ENCODE assay signal across 11 mouse cellular contexts in the genomic region with DNA sequence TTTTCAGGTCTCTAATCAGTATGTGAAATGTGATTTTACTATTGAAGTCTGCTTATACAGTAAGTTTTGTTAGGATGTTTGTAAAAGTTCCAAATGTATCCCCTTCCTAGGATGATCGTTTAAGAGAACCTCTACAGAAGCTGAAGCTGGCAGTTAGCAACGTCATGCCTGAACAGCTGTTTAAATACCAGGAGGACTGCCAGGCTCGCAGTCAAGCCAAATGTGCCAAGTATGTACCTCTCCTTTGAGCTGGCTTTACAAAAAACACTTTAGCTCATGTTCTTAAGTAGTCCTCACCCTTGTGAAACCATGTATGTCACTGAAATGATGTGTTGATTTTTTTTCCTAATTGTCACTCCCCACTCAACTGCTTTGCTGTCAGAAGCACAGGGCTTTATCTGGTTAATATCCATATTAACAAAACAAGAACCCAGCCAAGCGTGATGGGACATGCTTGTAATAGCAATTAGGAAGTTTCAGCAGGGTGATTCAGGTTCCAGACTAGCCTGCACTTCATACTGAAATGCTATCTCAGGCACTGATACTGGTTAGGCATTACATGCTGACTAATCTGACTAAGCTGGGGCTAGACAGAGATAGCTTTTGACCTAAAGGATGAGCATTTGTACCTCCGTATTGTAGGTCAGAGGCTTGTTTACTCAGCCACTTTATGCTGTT. TPM values are rescaled to one million over a fixed set of nuclear protein-coding genes. Genes with fewer than 3 reads are reported as not detected.
DNase-seq lines count a peak whose midpoint lies in the region; ATAC-seq and TF ChIP-seq lines count a peak whose summit lies in the region.
"Had no signal": no experiment of that assay in that cellular context is flagged by ENCODE, and none has a peak within 500 bp of the region (broad histone marks: within the 10 kb centered on the region; RNA-seq: fewer than 3 reads in every experiment).

No protein-coding gene starts in this region.

- no peaks in the 10 kb centered on the region for H3K9me3 ChIP-seq in kidney, embryonic 15.5 days (replicated peaks)
- H3K9me3 ChIP-seq: heart, embryonic 10.5 days had no signal

- TF ChIP-seq CTCF in kidney, adult 2 months (conservative IDR thresholded peaks at IDR 0.05; ENCODE audit: insufficient read depth, insufficient read length, low read depth, low read length), result no peak

- peaks cover 15% of the 10 kb centered on the region for H3K36me3 ChIP-seq in kidney, adult 2 months (ENCODE audit: control insufficient read depth, insufficient read depth, low read length)
- peaks cover 66% of the 10 kb centered on the region for H3K36me3 ChIP-seq in kidney, embryonic 15.5 days

- no peak overlapping the region for H3K9ac ChIP-seq in kidney, embryonic 15.5 days

- no peak overlapping the region for H3K4me2 ChIP-seq in kidney, embryonic 15.5 days

- ATAC-seq in kidney, embryonic 15.5 days (replicated peaks; ENCODE audit: low FRiP score), result no peak
- ATAC-seq in monocyte, adult 5-6 weeks (replicated peaks; ENCODE audit: insufficient number of reproducible peaks, low FRiP score, low TSS enrichment, poor library complexity, severe bottlenecking), result no peak

- WGBS in kidney, adult 2 months, result 34% methylated on average over 5 of the region's 5 CpGs
- WGBS in kidney, embryonic 15.5 days, result 75% methylated on average over 5 of the region's 5 CpGs

- no peaks in the 10 kb centered on the region for H3K4me1 ChIP-seq in kidney, adult 2 months (ENCODE audit: control insufficient read depth, insufficient read depth, low read length)
- no peaks in the 10 kb centered on the region for H3K4me1 ChIP-seq in kidney, embryonic 15.5 days
- H3K4me1 ChIP-seq: heart, embryonic 10.5 days had no signal

- no peak for TF ChIP-seq POLR2A in kidney, adult 2 months (IDR thresholded peaks at IDR 0.05; ENCODE audit: low read depth, low read length)

- H3K27ac ChIP-seq in kidney, adult 2 months (ENCODE audit: insufficient read depth, low read depth, low read length), result peak overlapping the region; percentile 45; the same call in 1 of the 2 replicates
- H3K27ac ChIP-seq in kidney, embryonic 15.5 days, result no peak overlapping the region
- H3K27ac ChIP-seq: heart, embryonic 10.5 days; macrophage had no signal

- H3K27me3 ChIP-seq in kidney, adult 2 months (replicated peaks; ENCODE audit: control insufficient read depth, insufficient read depth, low read length), result no peaks in the 10 kb centered on the region
- no peaks in the 10 kb centered on the region for H3K27me3 ChIP-seq in kidney, embryonic 15.5 days

- peak; percentile 48 for DNase-seq in kidney, adult 2 months
- DNase-seq in brain, adult 2 months (ENCODE audit: low read depth, low spot score), result peak; percentile 35
- DNase-seq in gastrocnemius, postnatal 25 days, result peak; percentile 14
- peak; percentile 5 to 26 for DNase-seq in lung, postnatal 4 days
- no peak for DNase-seq in right cerebral cortex, adult 18-20 months
- DNase-seq: adrenal gland, postnatal 36 days; cerebellum, postnatal 10 days had no signal

- no peak overlapping the region for H3K4me3 ChIP-seq in kidney, adult 2 months (ENCODE audit: insufficient read depth, low read depth, low read length)
- no peak overlapping the region for H3K4me3 ChIP-seq in kidney, embryonic 15.5 days (replicated peaks)
- H3K4me3 ChIP-seq: heart, embryonic 10.5 days had no signal

RNA-seq across cellular contexts. Expression of a gene that starts 48.1 kb away (rescaled TPM):
- polyA plus RNA-seq in kidney, adult 2 months (2012; rRNA removed), result 6.0 and 7.0 TPM in 2 replicates
- 14.9 and 15.3 TPM in 2 replicates for polyA plus RNA-seq in kidney, embryonic 15.5 days (2015; fragmentation: Nextera tagmentation; extraction: Ambion mirVana)
- total RNA-seq in gastrocnemius, postnatal 25 days (2021), result 10 to 100 TPM; 19.6 to 21.6 TPM
- total RNA-seq in monocyte, adult 5-6 weeks (2017), result 16.8 to 43.2 TPM (median 17.6 TPM) in 3 replicates

RNA-seq across cellular contexts. Expression of a gene that starts 51.5 kb away (rescaled TPM):
- 572 and 575 TPM in 2 replicates for polyA plus RNA-seq in kidney, adult 2 months (2012; rRNA removed)
- 171 TPM in 2 replicates for polyA plus RNA-seq in kidney, embryonic 15.5 days (2015; fragmentation: Nextera tagmentation; extraction: Ambion mirVana)
- 100 to 1,000 TPM; 167 to 170 TPM for total RNA-seq in gastrocnemius, postnatal 25 days (2021)
- 13.5 to 17.0 TPM (median 13.7 TPM) in 3 replicates for total RNA-seq in monocyte, adult 5-6 weeks (2017)
